Mouse (Mus musculus): ENCODE results near the gene Specc1.

- TF ChIP-seq HCFC1 (IDR thresholded peaks at IDR 0.05; ENCODE audit: low read depth, low read length) (no peak), EP300 (IDR thresholded peaks at IDR 0.05; ENCODE audit: low read length) (no peak), JUN (IDR thresholded peaks at IDR 0.05; ENCODE audit: insufficient read depth, low read depth, low read length) (no peak), TBP (conservative IDR thresholded peaks at IDR 0.05; ENCODE audit: low read depth, low read length) (no peak), IRF4 (IDR thresholded peaks at IDR 0.05; ENCODE audit: low read depth, low read length) (no peak), SMC3 (IDR thresholded peaks at IDR 0.05; ENCODE audit: low read depth, low read length) (no peak), CTCF (conservative IDR thresholded peaks at IDR 0.05 in 1 of 2, IDR thresholded peaks at IDR 0.05 in 1 of 2; ENCODE audit: low read depth in 2 of 2, low read length in 2 of 2) (no peak), POLR2A (IDR thresholded peaks at IDR 0.05; ENCODE audit: low read depth, low read length) (no peak)
These were observed 49.3 kb downstream of the Specc1 start for GRCm38 (mm10) chr11:62005911-62006260.

All from CH12.LX (cell line).